Mouse (Mus musculus): ENCODE data around the gene Ralgapb. TPM values are rescaled to one million over a fixed set of nuclear protein-coding genes. Genes with fewer than 3 reads are reported as not detected.

The Ralgapb gene
- total RNA-seq, 1 experiment: 23.0 TPM

- H3K4me3 ChIP-seq (ENCODE audit: insufficient read depth in 1 of 2, low read depth in 1 of 2, low read length in 2 of 2, poor library complexity in 1 of 2, severe bottlenecking in 1 of 2): no peak overlapping the region
Observed at GRCm38 (mm10) chr2:158523060-158523459, 113.4 kb downstream of the Ralgapb start.

GRCm38 (mm10) chr2:158524129-158524860 lies 114.6 kb downstream of the Ralgapb start:
- Histone ChIP-seq H3K27ac (ENCODE audit: insufficient read depth, low read depth, low read length, poor library complexity, severe bottlenecking) (no peak overlapping the region), H3K9ac (ENCODE audit: insufficient read depth, low read depth, low read length, poor library complexity, severe bottlenecking) (no peak overlapping the region), H3K9me3 (ENCODE audit: control insufficient read depth, insufficient read depth, low read depth, low read length) (no peaks in the 10 kb centered on the region), H3K36me3 (ENCODE audit: control insufficient read depth, insufficient read depth, low read length, poor library complexity, severe bottlenecking) (no peaks in the 10 kb centered on the region), H3K4me1 (ENCODE audit: control insufficient read depth in 2 of 2, insufficient read depth in 2 of 2, low read length in 2 of 2, poor library complexity in 1 of 2) (no peaks in the 10 kb centered on the region), H3K4me3 (ENCODE audit: insufficient read depth in 1 of 2, low read depth in 1 of 2, low read length in 2 of 2, poor library complexity in 1 of 2, severe bottlenecking in 1 of 2) (no peak overlapping the region)
- TF ChIP-seq HCFC1 (IDR thresholded peaks at IDR 0.05; ENCODE audit: borderline replicate concordance, insufficient read depth, low read length): no peak
- TF ChIP-seq CHD2 (IDR thresholded peaks at IDR 0.05; ENCODE audit: low read depth, low read length): no peak
- TF ChIP-seq ZC3H11A (IDR thresholded peaks at IDR 0.05; ENCODE audit: borderline replicate concordance, low read depth, low read length): no peak
- no peak for TF ChIP-seq ZNF384 (IDR thresholded peaks at IDR 0.05; ENCODE audit: low read depth, low read length)
- no peak for TF ChIP-seq MAFK (IDR thresholded peaks at IDR 0.05; ENCODE audit: insufficient read depth, low read depth, low read length)
- DNase-seq (ENCODE audit: low read depth, low spot score): no peak
- in situ Hi-C loops (cut with MboI; ENCODE audit: low sequenced_read_pairs in 2 of 2, unreplicated experiment in 2 of 2): no loop called here

More at GRCm38 (mm10) chr2:158523060-158523459, 113.4 kb downstream of the Ralgapb start:
- Histone ChIP-seq H3K4me1 (ENCODE audit: control insufficient read depth in 2 of 2, insufficient read depth in 2 of 2, low read length in 2 of 2, poor library complexity in 1 of 2) (no peaks in the 10 kb centered on the region), H3K27ac (ENCODE audit: insufficient read depth, low read depth, low read length, poor library complexity, severe bottlenecking) (no peak overlapping the region), H3K9ac (ENCODE audit: insufficient read depth, low read depth, low read length, poor library complexity, severe bottlenecking) (no peak overlapping the region), H3K9me3 (ENCODE audit: control insufficient read depth, insufficient read depth, low read depth, low read length) (no peaks in the 10 kb centered on the region), H3K36me3 (ENCODE audit: control insufficient read depth, insufficient read depth, low read length, poor library complexity, severe bottlenecking) (no peaks in the 10 kb centered on the region)
- in situ Hi-C loops (cut with MboI; ENCODE audit: low sequenced_read_pairs in 2 of 2, unreplicated experiment in 2 of 2): no loop called here
- no peak for DNase-seq (ENCODE audit: low read depth, low spot score)
- no peak for TF ChIP-seq CHD2 (IDR thresholded peaks at IDR 0.05; ENCODE audit: low read depth, low read length)
- no peak for TF ChIP-seq MAFK (IDR thresholded peaks at IDR 0.05; ENCODE audit: insufficient read depth, low read depth, low read length)
- TF ChIP-seq ZNF384 (IDR thresholded peaks at IDR 0.05; ENCODE audit: low read depth, low read length): no peak
- TF ChIP-seq HCFC1 (IDR thresholded peaks at IDR 0.05; ENCODE audit: borderline replicate concordance, insufficient read depth, low read length): no peak
- TF ChIP-seq ZC3H11A (IDR thresholded peaks at IDR 0.05; ENCODE audit: borderline replicate concordance, low read depth, low read length): no peak

- H3K9ac ChIP-seq (ENCODE audit: insufficient read depth, low read depth, low read length, poor library complexity, severe bottlenecking): no peak overlapping the region
- H3K4me3 ChIP-seq (ENCODE audit: insufficient read depth in 1 of 2, low read depth in 1 of 2, low read length in 2 of 2, poor library complexity in 1 of 2, severe bottlenecking in 1 of 2): no peak overlapping the region
- in situ Hi-C loops (cut with MboI; ENCODE audit: low sequenced_read_pairs in 2 of 2, unreplicated experiment in 2 of 2): no loop called here
- peak; percentile 58 for DNase-seq (ENCODE audit: low read depth, low spot score)
- no peaks in the 10 kb centered on the region for H3K36me3 ChIP-seq (ENCODE audit: control insufficient read depth, insufficient read depth, low read length, poor library complexity, severe bottlenecking)
- no peaks in the 10 kb centered on the region for H3K4me1 ChIP-seq (ENCODE audit: control insufficient read depth in 2 of 2, insufficient read depth in 2 of 2, low read length in 2 of 2, poor library complexity in 1 of 2)
- H3K9me3 ChIP-seq (ENCODE audit: control insufficient read depth, insufficient read depth, low read depth, low read length): no peaks in the 10 kb centered on the region
- no peak overlapping the region for H3K27ac ChIP-seq (ENCODE audit: insufficient read depth, low read depth, low read length, poor library complexity, severe bottlenecking)
- TF ChIP-seq MAFK (IDR thresholded peaks at IDR 0.05; ENCODE audit: insufficient read depth, low read depth, low read length): no peak
- TF ChIP-seq CHD2 (IDR thresholded peaks at IDR 0.05; ENCODE audit: low read depth, low read length): no peak
- peak; percentile 30; the same call in 1 of the 2 replicates for TF ChIP-seq ZC3H11A (IDR thresholded peaks at IDR 0.05; ENCODE audit: borderline replicate concordance, low read depth, low read length)
- TF ChIP-seq ZNF384 (IDR thresholded peaks at IDR 0.05; ENCODE audit: low read depth, low read length): no peak
Observed at GRCm38 (mm10) chr2:158534090-158534489, 124.4 kb downstream of the Ralgapb start.

GRCm38 (mm10) chr2:158534559-158534958 lies 124.9 kb downstream of the Ralgapb start:
- no peaks in the 10 kb centered on the region for H3K9me3 ChIP-seq (ENCODE audit: control insufficient read depth, insufficient read depth, low read depth, low read length)

More at GRCm38 (mm10) chr2:158534559-158534958, 124.9 kb downstream of the Ralgapb start:
- Histone ChIP-seq H3K4me3 (ENCODE audit: insufficient read depth in 1 of 2, low read depth in 1 of 2, low read length in 2 of 2, poor library complexity in 1 of 2, severe bottlenecking in 1 of 2) (no peak overlapping the region), H3K9ac (ENCODE audit: insufficient read depth, low read depth, low read length, poor library complexity, severe bottlenecking) (no peak overlapping the region), H3K27ac (ENCODE audit: insufficient read depth, low read depth, low read length, poor library complexity, severe bottlenecking) (no peak overlapping the region), H3K4me1 (ENCODE audit: control insufficient read depth in 2 of 2, insufficient read depth in 2 of 2, low read length in 2 of 2, poor library complexity in 1 of 2) (no peaks in the 10 kb centered on the region), H3K36me3 (ENCODE audit: control insufficient read depth, insufficient read depth, low read length, poor library complexity, severe bottlenecking) (no peaks in the 10 kb centered on the region)
- in situ Hi-C loops (cut with MboI; ENCODE audit: low sequenced_read_pairs in 2 of 2, unreplicated experiment in 2 of 2): no loop called here
- no peak for TF ChIP-seq CHD2 (IDR thresholded peaks at IDR 0.05; ENCODE audit: low read depth, low read length)
- no peak for TF ChIP-seq HCFC1 (IDR thresholded peaks at IDR 0.05; ENCODE audit: borderline replicate concordance, insufficient read depth, low read length)
- TF ChIP-seq MAFK (IDR thresholded peaks at IDR 0.05; ENCODE audit: insufficient read depth, low read depth, low read length): no peak
- no peak for TF ChIP-seq ZNF384 (IDR thresholded peaks at IDR 0.05; ENCODE audit: low read depth, low read length)
- TF ChIP-seq ZC3H11A (IDR thresholded peaks at IDR 0.05; ENCODE audit: borderline replicate concordance, low read depth, low read length): no peak
- DNase-seq (ENCODE audit: low read depth, low spot score): no peak
